Mouse (Mus musculus) lung, embryonic 14.5 days (tissue): Measurements from ENCODE around the gene Pip4p1. TPM values are rescaled to one million over a fixed set of nuclear protein-coding genes. Genes with fewer than 3 reads are reported as not detected.
"Not testable (repeated sequence)": the region's sequence is repeated elsewhere in the genome, so short reads cannot be mapped to it uniquely, and the experiment has no call there.

Experiments
- ATAC-seq: fragments of 200-750 bp; cut with Nextera tagmentation; 2 replicates; pipeline ENCODE4 v1.8.0; 2017; ENCODE audit warnings: mild to moderate bottlenecking, moderate TSS enrichment, moderate library complexity; ENCODE audit not compliant: insufficient read depth
- DNase-seq: peaks from one replicate; pipeline ENCODE4 v3.0.0-alpha.2; 2015
- H3K27ac ChIP-seq: fragments of 300-500 bp; sonication (generic); 2 replicates; pipeline ENCODE4 v1.5.1; 2014; ENCODE audit warnings: low read depth, mild to moderate bottlenecking, moderate library complexity
- H3K27me3 ChIP-seq: fragments of 300-500 bp; sonication (generic); 2 replicates; pipeline ENCODE4 v1.6.1; 2014; ENCODE audit warnings: low read length, control low read depth; ENCODE audit not compliant: insufficient read depth
- H3K36me3 ChIP-seq: fragments of 300-500 bp; sonication (generic); 2 replicates; pipeline ENCODE4 v1.6.1; 2014; ENCODE audit warnings: control low read depth; ENCODE audit not compliant: insufficient read depth
- H3K4me1 ChIP-seq: fragments of 300-500 bp; sonication (generic); 2 replicates; pipeline ENCODE4 v1.6.1; 2014; ENCODE audit warnings: antibody characterized with exemption, control low read depth; ENCODE audit not compliant: insufficient read depth
- H3K4me2 ChIP-seq: fragments of 300-500 bp; sonication (generic); 2 replicates; pipeline ENCODE4 v1.6.1; 2014; ENCODE audit warnings: mild to moderate bottlenecking
- H3K4me3 ChIP-seq: fragments of 300-500 bp; sonication (generic); 2 replicates; pipeline ENCODE4 v1.5.1; 2014; ENCODE audit warnings: low read depth, low read length
- H3K9ac ChIP-seq: fragments of 300-500 bp; sonication (generic); 2 replicates; pipeline ENCODE4 v1.6.1; 2014
- H3K9me3 ChIP-seq: fragments of 300-500 bp; sonication (generic); 2 replicates; pipeline ENCODE4 v1.6.1; 2016; ENCODE audit warnings: low read depth, low read length, control low read depth
- CTCF ChIP-seq: IDR thresholded peaks from 2 replicates; pipeline ENCODE4 v1.5.1; 2016; ENCODE audit warnings: antibody characterized with exemption, low read depth
- WGBS: fragments of 180-500 bp; shearing (Covaris S2); extraction: QIAGEN DNeasy Blood & Tissue Kit; methylation state at CpG from one replicate; pipeline ENCODE4 v1.1.7; 2014; 5-methylcytosine and 5-hydroxymethylcytosine counted together
- polyA plus RNA-seq: library from polyadenylated mRNA; unstranded; fragments of >200 nt; fragmentation: Nextera tagmentation; extraction: Ambion mirVana; gene quantifications from 2 replicates; pipeline ENCODE4 v1.2.1, GENCODE M21; 2014

The Pip4p1 gene
- polyA plus RNA-seq, 1 experiment from 2014 or later = 47.1 TPM

- no peaks in the 10 kb centered on the region for H3K27me3 ChIP-seq
- H3K4me3 ChIP-seq = no peak overlapping the region
- H3K9ac ChIP-seq = no peak overlapping the region
- no peak overlapping the region for H3K4me2 ChIP-seq
- DNase-seq = no peak
- H3K9me3 ChIP-seq = no peaks in the 10 kb centered on the region
- 50% methylated on average over 1 of the region's 1 CpGs for WGBS
- H3K4me1 ChIP-seq = no peaks in the 10 kb centered on the region
- TF ChIP-seq CTCF = no peak
- no peak for ATAC-seq
- H3K27ac ChIP-seq = no peak overlapping the region
- no peaks in the 10 kb centered on the region for H3K36me3 ChIP-seq
These were observed 40.2 kb upstream of the Pip4p1 start for GRCm38 (mm10) chr14:50970822-50971221.

- Histone ChIP-seq H3K36me3 (no peaks in the 10 kb centered on the region), H3K27me3 (no peaks in the 10 kb centered on the region), H3K4me1 (no peaks in the 10 kb centered on the region), H3K9me3 (no peaks in the 10 kb centered on the region), H3K4me2 (no peak overlapping the region), H3K27ac (no peak overlapping the region), H3K4me3 (no peak overlapping the region), H3K9ac (no peak overlapping the region)
- DNase-seq (peak; percentile 8), ATAC-seq (no peak)
- WGBS = 34% methylated on average over 12 of the region's 12 CpGs
- TF ChIP-seq CTCF = no peak
These were observed 39.2 kb upstream of the Pip4p1 start for GRCm38 (mm10) chr14:50969558-50970544.

DNA sequence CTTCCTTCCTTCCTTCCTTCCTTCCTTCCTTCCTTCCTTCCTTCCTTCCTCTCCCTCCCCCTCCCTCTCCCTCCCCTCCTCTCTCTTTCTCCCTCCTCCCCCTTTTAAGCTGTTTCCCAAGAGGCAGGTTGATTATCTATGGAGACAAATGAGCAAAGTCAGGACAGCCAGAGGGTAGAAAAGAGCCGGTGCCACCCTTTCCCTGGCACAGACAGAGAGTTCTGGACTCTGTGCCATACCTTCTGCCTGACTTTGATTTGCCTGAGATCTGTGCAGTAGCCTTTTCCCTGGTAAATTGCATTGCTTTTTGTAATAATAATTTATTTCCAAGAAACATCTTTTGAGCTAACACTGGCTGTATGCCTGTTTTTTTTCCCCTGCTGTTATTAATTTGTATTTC, 38.4 kb upstream of the Pip4p1 start:
- ATAC-seq (no peak), DNase-seq (no peak)
- no peak overlapping the region for H3K4me2 ChIP-seq
- no peak for TF ChIP-seq CTCF
- no peak overlapping the region for H3K4me3 ChIP-seq
- 30% methylated on average over 1 of the region's 1 CpGs for WGBS
- H3K9ac ChIP-seq = no peak overlapping the region
- H3K4me1 ChIP-seq = no peaks in the 10 kb centered on the region
- no peaks in the 10 kb centered on the region for H3K9me3 ChIP-seq
- H3K27ac ChIP-seq = no peak overlapping the region
- H3K36me3 ChIP-seq = no peaks in the 10 kb centered on the region
- no peaks in the 10 kb centered on the region for H3K27me3 ChIP-seq

DNA sequence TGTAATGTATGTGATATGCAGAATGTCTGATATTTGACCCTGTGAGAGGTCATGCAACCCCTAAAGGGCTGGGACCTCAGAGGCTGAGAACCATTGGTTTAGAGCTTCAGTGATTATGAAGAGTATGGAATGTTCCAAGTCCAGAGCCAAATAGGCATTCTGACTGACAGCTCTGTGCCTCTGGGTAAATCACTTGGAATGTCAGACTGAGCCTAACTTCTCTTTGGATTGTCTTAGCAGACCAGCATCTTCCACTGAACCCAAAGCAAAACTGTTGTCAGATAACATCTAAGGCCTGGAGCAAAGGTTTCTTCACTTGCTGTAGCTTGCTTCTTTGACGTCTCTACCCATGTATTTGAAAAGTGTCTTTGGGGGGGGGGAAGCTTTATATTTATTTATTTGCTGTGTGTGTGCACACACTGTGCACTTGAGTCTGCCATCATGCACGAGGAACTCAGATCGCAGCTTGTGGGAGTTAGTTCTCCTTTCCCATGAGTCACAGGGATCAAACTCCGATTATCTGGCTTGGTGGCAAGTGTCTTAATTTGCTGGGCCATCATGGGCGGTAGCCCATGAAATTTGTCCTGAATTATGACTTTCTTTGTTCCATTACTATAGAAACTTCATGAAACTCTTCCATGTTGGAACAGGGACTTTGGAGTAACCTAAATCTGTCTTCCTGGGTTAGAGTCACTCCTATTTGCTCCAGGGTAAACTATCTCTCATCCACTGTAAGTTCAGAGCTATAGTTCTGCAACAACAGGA, 37.7 kb upstream of the Pip4p1 start:
- no peak for TF ChIP-seq CTCF
- ATAC-seq = no peak
- H3K4me3 ChIP-seq = no peak overlapping the region
- H3K9me3 ChIP-seq = no peaks in the 10 kb centered on the region
- 81% methylated on average over 5 of the region's 5 CpGs for WGBS
- no peak overlapping the region for H3K4me2 ChIP-seq
- H3K4me1 ChIP-seq = no peaks in the 10 kb centered on the region
- H3K27ac ChIP-seq = no peak overlapping the region
- no peak for DNase-seq
- H3K36me3 ChIP-seq = no peaks in the 10 kb centered on the region
- H3K27me3 ChIP-seq = no peaks in the 10 kb centered on the region
- no peak overlapping the region for H3K9ac ChIP-seq

- WGBS = 82% methylated on average over 5 of the region's 5 CpGs
- not testable (repeated sequence) for H3K4me3 ChIP-seq, H3K27me3 ChIP-seq, ATAC-seq, DNase-seq, H3K9me3 ChIP-seq, H3K27ac ChIP-seq, H3K4me2 ChIP-seq, H3K36me3 ChIP-seq, H3K9ac ChIP-seq, H3K4me1 ChIP-seq
These were observed 27.8 kb upstream of the Pip4p1 start for GRCm38 (mm10) chr14:50958289-50958995.

DNA sequence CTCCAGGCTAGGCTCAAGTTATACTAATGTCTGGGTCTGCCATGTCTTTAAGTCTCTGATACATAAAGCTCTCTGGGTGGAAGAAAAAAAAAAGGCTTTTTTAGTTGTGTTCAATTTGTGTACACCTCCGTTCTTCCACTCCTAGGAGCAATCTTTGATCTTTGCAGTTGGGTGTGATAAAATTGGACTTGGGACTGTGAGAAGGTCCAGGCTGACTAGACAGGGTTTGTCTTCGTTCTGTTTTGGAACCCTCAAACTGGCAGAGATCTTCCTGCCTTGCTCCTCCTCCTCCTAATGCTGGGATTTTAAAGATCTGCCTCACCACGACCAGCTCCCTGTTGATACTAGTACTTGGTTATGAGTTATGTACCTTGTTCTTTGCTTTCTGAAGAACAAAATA, 26.5 kb upstream of the Pip4p1 start:
- not testable (repeated sequence) for H3K27me3 ChIP-seq, H3K27ac ChIP-seq, DNase-seq, H3K36me3 ChIP-seq, H3K9me3 ChIP-seq, H3K4me2 ChIP-seq, H3K4me1 ChIP-seq, H3K4me3 ChIP-seq, ATAC-seq, H3K9ac ChIP-seq
- 67% methylated on average over 3 of the region's 3 CpGs for WGBS

DNA sequence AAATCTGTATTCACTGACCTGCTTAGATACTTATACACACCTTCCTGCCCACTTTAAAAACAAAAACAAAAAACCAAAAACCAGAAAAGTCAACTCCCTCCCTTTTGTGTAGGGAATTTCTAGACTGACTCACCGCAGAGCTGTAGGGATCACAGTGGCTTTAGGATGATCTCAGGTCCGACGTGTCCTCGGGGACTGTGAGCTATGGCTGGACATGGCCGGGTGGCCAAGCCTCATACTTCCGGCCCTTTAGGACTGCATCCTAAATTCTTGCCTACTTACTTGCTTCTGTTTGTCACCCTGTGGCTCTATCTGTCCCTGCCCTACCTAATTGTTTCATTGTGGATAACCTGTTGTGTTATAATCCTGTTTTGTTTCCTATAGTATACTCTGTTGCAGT, 26.1 kb upstream of the Pip4p1 start:
- not testable (repeated sequence) for H3K27ac ChIP-seq, H3K36me3 ChIP-seq, H3K9me3 ChIP-seq, DNase-seq, H3K27me3 ChIP-seq, H3K9ac ChIP-seq, H3K4me3 ChIP-seq, ATAC-seq, H3K4me1 ChIP-seq
- peak overlapping the region; percentile 50; the same call in 1 of the 2 replicates for H3K4me2 ChIP-seq
- 80% methylated on average over 6 of the region's 6 CpGs for WGBS
